19 mouse cellular contexts compared by ENCODE assay signal in the genomic region with DNA sequence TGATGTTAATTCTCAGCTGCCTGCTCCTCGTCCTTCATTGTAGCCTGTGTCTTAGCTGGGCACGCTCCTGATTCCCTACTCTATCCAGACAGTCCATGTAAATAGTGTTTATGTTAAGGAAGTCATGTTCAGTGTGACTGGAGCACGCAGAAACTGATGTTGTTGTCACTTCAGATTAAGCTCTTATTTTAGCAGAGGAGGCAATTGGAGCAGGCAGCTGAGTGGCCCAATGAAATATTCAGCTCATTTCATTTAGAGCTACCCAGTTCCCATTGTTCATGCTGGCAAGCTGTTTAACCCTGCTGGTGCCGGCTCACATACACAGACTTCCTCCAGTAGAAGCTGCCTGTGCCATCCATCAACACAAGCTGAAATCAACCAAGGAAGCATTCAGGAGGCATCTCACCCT.
DNase-seq lines count a peak whose midpoint lies in the region; ATAC-seq lines count a peak whose summit lies in the region.
"Had no signal": no experiment of that assay in that cellular context is flagged by ENCODE, and none has a peak within 500 bp of the region (broad histone marks: within the 10 kb centered on the region; RNA-seq: fewer than 3 reads in every experiment).

No protein-coding gene starts in this region.

- H3K4me1 ChIP-seq in heart, embryonic 14.5 days (ENCODE audit: control insufficient read depth in 2 of 2, insufficient read depth in 2 of 2, low read length in 2 of 2) = peaks cover 6 to 8% of the 10 kb centered on the region in 2 experiments; a peak in 3 of 4 replicates
- H3K4me1 ChIP-seq in forebrain, embryonic 12.5 days = peaks cover 15% of the 10 kb centered on the region
- peaks cover 11% of the 10 kb centered on the region for H3K4me1 ChIP-seq in hindbrain, embryonic 16.5 days (ENCODE audit: control insufficient read depth, insufficient read depth, low read depth, low read length)
- H3K4me1 ChIP-seq in neural tube, embryonic 14.5 days (ENCODE audit: control insufficient read depth, insufficient read depth, low read length) = peaks cover 8% of the 10 kb centered on the region
- H3K4me1 ChIP-seq: embryonic facial prominence, embryonic 13.5 days; limb, embryonic 10.5 days; stomach, embryonic 15.5 days had no signal

- H3K27me3 ChIP-seq in heart, embryonic 14.5 days (ENCODE audit: control insufficient read depth, insufficient read depth, low read length) = no peaks in the 10 kb centered on the region
- H3K27me3 ChIP-seq in forebrain, embryonic 12.5 days = no peaks in the 10 kb centered on the region
- H3K27me3 ChIP-seq in hindbrain, embryonic 16.5 days (replicated peaks; ENCODE audit: control insufficient read depth, insufficient read depth, low read length) = no peaks in the 10 kb centered on the region
- H3K27me3 ChIP-seq in neural tube, embryonic 14.5 days (ENCODE audit: control insufficient read depth, insufficient read depth, low read length) = no peaks in the 10 kb centered on the region
- H3K27me3 ChIP-seq: embryonic facial prominence, embryonic 13.5 days; heart, embryonic 15.5 days; liver, embryonic 15.5 days; stomach, embryonic 15.5 days had no signal

- H3K4me3 ChIP-seq in heart, embryonic 14.5 days (ENCODE audit: control insufficient read depth in 1 of 2, insufficient read depth in 1 of 2, low read depth in 1 of 2, low read length in 2 of 2) = no peak overlapping the region
- no peak overlapping the region for H3K4me3 ChIP-seq in forebrain, embryonic 12.5 days (replicated peaks)
- no peak overlapping the region for H3K4me3 ChIP-seq in hindbrain, embryonic 16.5 days (ENCODE audit: low read length)
- H3K4me3 ChIP-seq in neural tube, embryonic 14.5 days (ENCODE audit: low read depth, low read length) = no peak overlapping the region
- H3K4me3 ChIP-seq: embryonic facial prominence, embryonic 13.5 days; heart, embryonic 15.5 days; limb, embryonic 10.5 days; liver, embryonic 15.5 days; stomach, embryonic 15.5 days had no signal

- WGBS in heart, embryonic 14.5 days = 33% methylated on average over 4 of the region's 4 CpGs
- WGBS in forebrain, embryonic 12.5 days = 13% methylated on average over 4 of the region's 4 CpGs
- WGBS in hindbrain, embryonic 16.5 days = 6% methylated on average over 4 of the region's 4 CpGs
- 16% methylated on average over 4 of the region's 4 CpGs for WGBS in neural tube, embryonic 14.5 days

- no peak overlapping the region for H3K27ac ChIP-seq in heart, embryonic 14.5 days (replicated peaks in 1 of 2; ENCODE audit: control insufficient read depth in 1 of 2, insufficient read depth in 1 of 2, low read depth in 2 of 2, low read length in 2 of 2)
- peak overlapping the region; percentile 63 for H3K27ac ChIP-seq in forebrain, embryonic 12.5 days
- H3K27ac ChIP-seq in hindbrain, embryonic 16.5 days (ENCODE audit: low read depth, low read length) = no peak overlapping the region
- no peak overlapping the region; the same call in 1 of the 2 replicates for H3K27ac ChIP-seq in neural tube, embryonic 14.5 days (ENCODE audit: low read depth, low read length)
- H3K27ac ChIP-seq: embryonic facial prominence, embryonic 13.5 days; heart, embryonic 15.5 days; limb, embryonic 10.5 days; liver, embryonic 15.5 days; stomach, embryonic 15.5 days had no signal

- no peaks in the 10 kb centered on the region for H3K9me3 ChIP-seq in heart, embryonic 14.5 days (ENCODE audit: control insufficient read depth, low read length)
- H3K9me3 ChIP-seq in forebrain, embryonic 12.5 days = no peaks in the 10 kb centered on the region
- H3K9me3 ChIP-seq in hindbrain, embryonic 16.5 days (ENCODE audit: control insufficient read depth, low read length) = no peaks in the 10 kb centered on the region
- no peaks in the 10 kb centered on the region for H3K9me3 ChIP-seq in neural tube, embryonic 14.5 days (ENCODE audit: control insufficient read depth, low read length)
- H3K9me3 ChIP-seq: embryonic facial prominence, embryonic 13.5 days; heart, embryonic 15.5 days; limb, embryonic 10.5 days; liver, embryonic 15.5 days; stomach, embryonic 15.5 days had no signal

- no peaks in the 10 kb centered on the region for H3K36me3 ChIP-seq in heart, embryonic 14.5 days (ENCODE audit: control insufficient read depth, insufficient read depth, low read length)
- H3K36me3 ChIP-seq in forebrain, embryonic 12.5 days (replicated peaks) = no peaks in the 10 kb centered on the region
- no peaks in the 10 kb centered on the region for H3K36me3 ChIP-seq in hindbrain, embryonic 16.5 days (ENCODE audit: control insufficient read depth, insufficient read depth, low read length)
- no peaks in the 10 kb centered on the region for H3K36me3 ChIP-seq in neural tube, embryonic 14.5 days (ENCODE audit: control insufficient read depth, insufficient read depth, low read length)
- H3K36me3 ChIP-seq: embryonic facial prominence, embryonic 13.5 days; heart, embryonic 15.5 days; limb, embryonic 10.5 days; liver, embryonic 15.5 days; stomach, embryonic 15.5 days had no signal

- H3K9ac ChIP-seq in heart, embryonic 14.5 days (ENCODE audit: low read length) = no peak overlapping the region
- H3K9ac ChIP-seq in forebrain, embryonic 12.5 days = 0 out of 2 replicates have a peak overlapping the region, but pooled peaks have one; percentile 13
- no peak overlapping the region for H3K9ac ChIP-seq in hindbrain, embryonic 16.5 days (ENCODE audit: low read depth, low read length)
- H3K9ac ChIP-seq in neural tube, embryonic 14.5 days (replicated peaks; ENCODE audit: low read depth, low read length) = no peak overlapping the region
- H3K9ac ChIP-seq: embryonic facial prominence, embryonic 13.5 days; heart, embryonic 15.5 days; liver, embryonic 15.5 days; stomach, embryonic 15.5 days had no signal

- H3K4me2 ChIP-seq in heart, embryonic 14.5 days (ENCODE audit: low read length) = peak overlapping the region; percentile 39
- peak overlapping the region; percentile 30 for H3K4me2 ChIP-seq in forebrain, embryonic 12.5 days
- peak overlapping the region; percentile 11; the same call in 1 of the 2 replicates for H3K4me2 ChIP-seq in hindbrain, embryonic 16.5 days (ENCODE audit: low read length)
- 0 out of 2 replicates have a peak overlapping the region, but pooled peaks have one; percentile 19 for H3K4me2 ChIP-seq in neural tube, embryonic 14.5 days (ENCODE audit: low read depth, low read length)
- H3K4me2 ChIP-seq: embryonic facial prominence, embryonic 13.5 days; heart, embryonic 15.5 days; liver, embryonic 15.5 days; stomach, embryonic 15.5 days had no signal

- ATAC-seq in heart, embryonic 14.5 days (ENCODE audit: insufficient number of reproducible peaks, insufficient read depth, low FRiP score, low read depth) = no peak
- ATAC-seq in forebrain, embryonic 12.5 days (ENCODE audit: low FRiP score) = peak; percentile 91
- peak; percentile 68 for ATAC-seq in hindbrain, embryonic 16.5 days
- peak; percentile 77 for ATAC-seq in neural tube, embryonic 14.5 days (ENCODE audit: low read depth)
- ATAC-seq: Patski had no signal

- DNase-seq in heart, adult 18-20 months = no peak
- no peak for DNase-seq in ovary, postnatal 14 days (ENCODE audit: low spot score)
- no peak for DNase-seq in natural killer cell, adult 2 months (ENCODE audit: low spot score in 2 of 2)
- no peak for DNase-seq in urinary bladder, postnatal 4 days (ENCODE audit: low spot score in 2 of 2)
- DNase-seq: kidney, adult 9 months; layer of hippocampus, adult 9-11 months; lung, postnatal 4 days; right cerebral cortex, postnatal 4 days; thymus, postnatal 4 days had no signal
